Mouse (Mus musculus): Measurements from ENCODE around the gene Mief2.

Mief2 gene

GRCm38 (mm10) chr11:60728260-60728761, at the start of gene Mief2:
Mief2 (plus strand) TSS chr11:60728398.
- in situ Hi-C loops (cut with MboI; ENCODE audit: unreplicated experiment in 2 of 2), result loop anchor here (5.0 kb wide), 1 partner anchor 49 kb away; the partner anchor contains the start of genes Smcr8 (in 2 of the 2) and Top3a (in 2 of the 2)

- in situ Hi-C loops (cut with MboI; ENCODE audit: unreplicated experiment in 2 of 2), result loop anchor here (5.0 to 25.0 kb wide), 7 partner anchors 81 to 396 kb away; partner anchors contain the start of genes Alkbh5 (in 1 of the 2), Smcr8 (in 1 of the 2), Tmem11 (in 1 of the 2) and Top3a (in 1 of the 2)
Measured at GRCm38 (mm10) chr11:60696165-60696564, 32.0 kb upstream of the Mief2 start.

GRCm38 (mm10) chr11:60697561-60697960, 30.6 kb upstream of the Mief2 start:
- in situ Hi-C loops (cut with MboI; ENCODE audit: unreplicated experiment in 2 of 2), result loop anchor here (5.0 to 25.0 kb wide), 7 partner anchors 80 to 395 kb away; partner anchors contain the start of genes Alkbh5 (in 1 of the 2), Smcr8 (in 1 of the 2), Tmem11 (in 1 of the 2) and Top3a (in 1 of the 2)

- in situ Hi-C loops (cut with MboI; ENCODE audit: unreplicated experiment in 2 of 2), result loop anchor here (5.0 to 25.0 kb wide), 7 partner anchors 78 to 393 kb away; partner anchors contain the start of genes Alkbh5 (in 1 of the 2), Smcr8 (in 1 of the 2), Tmem11 (in 1 of the 2) and Top3a (in 1 of the 2)
Measured at GRCm38 (mm10) chr11:60698806-60699523, 29.2 kb upstream of the Mief2 start.

GRCm38 (mm10) chr11:60699524-60700075, 28.6 kb upstream of the Mief2 start, which contains the start of gene Llgl1:
Llgl1 (plus strand) TSS chr11:60699723.
- in situ Hi-C loops (cut with MboI; ENCODE audit: unreplicated experiment in 2 of 2), result loop anchor here (5.0 to 25.0 kb wide), 7 partner anchors 78 to 393 kb away; partner anchors contain the start of genes Alkbh5 (in 1 of the 2), Smcr8 (in 1 of the 2), Tmem11 (in 1 of the 2) and Top3a (in 1 of the 2)

GRCm38 (mm10) chr11:60700320-60701185, 27.6 kb upstream of the Mief2 start:
- in situ Hi-C loops (cut with MboI; ENCODE audit: unreplicated experiment in 2 of 2), result no loop called here

DNA sequence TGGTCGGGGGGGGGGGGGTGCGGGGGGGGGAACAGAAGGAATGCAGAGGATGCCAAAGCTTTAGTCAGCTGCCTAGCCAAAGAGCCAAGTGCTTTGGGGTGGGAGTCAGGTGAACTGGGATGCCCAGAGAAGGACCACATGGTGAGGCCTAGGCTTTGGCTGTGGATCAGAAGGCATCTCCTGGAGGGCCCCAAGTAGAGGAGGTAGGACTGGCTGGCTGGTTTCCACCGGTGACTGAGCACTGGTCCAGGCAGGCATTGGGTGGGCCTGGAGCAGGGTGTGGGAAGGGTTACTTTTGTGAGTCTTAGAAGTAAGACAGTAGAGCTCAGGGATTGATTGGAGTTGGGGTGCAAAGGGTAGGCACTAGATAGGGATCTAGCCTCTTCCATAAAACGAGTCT, 26.6 kb upstream of the Mief2 start:
- in situ Hi-C loops (cut with MboI; ENCODE audit: unreplicated experiment in 2 of 2), result no loop called here

GRCm38 (mm10) chr11:60703131-60703530, 25.1 kb upstream of the Mief2 start:
- in situ Hi-C loops (cut with MboI; ENCODE audit: unreplicated experiment in 2 of 2), result no loop called here

DNA sequence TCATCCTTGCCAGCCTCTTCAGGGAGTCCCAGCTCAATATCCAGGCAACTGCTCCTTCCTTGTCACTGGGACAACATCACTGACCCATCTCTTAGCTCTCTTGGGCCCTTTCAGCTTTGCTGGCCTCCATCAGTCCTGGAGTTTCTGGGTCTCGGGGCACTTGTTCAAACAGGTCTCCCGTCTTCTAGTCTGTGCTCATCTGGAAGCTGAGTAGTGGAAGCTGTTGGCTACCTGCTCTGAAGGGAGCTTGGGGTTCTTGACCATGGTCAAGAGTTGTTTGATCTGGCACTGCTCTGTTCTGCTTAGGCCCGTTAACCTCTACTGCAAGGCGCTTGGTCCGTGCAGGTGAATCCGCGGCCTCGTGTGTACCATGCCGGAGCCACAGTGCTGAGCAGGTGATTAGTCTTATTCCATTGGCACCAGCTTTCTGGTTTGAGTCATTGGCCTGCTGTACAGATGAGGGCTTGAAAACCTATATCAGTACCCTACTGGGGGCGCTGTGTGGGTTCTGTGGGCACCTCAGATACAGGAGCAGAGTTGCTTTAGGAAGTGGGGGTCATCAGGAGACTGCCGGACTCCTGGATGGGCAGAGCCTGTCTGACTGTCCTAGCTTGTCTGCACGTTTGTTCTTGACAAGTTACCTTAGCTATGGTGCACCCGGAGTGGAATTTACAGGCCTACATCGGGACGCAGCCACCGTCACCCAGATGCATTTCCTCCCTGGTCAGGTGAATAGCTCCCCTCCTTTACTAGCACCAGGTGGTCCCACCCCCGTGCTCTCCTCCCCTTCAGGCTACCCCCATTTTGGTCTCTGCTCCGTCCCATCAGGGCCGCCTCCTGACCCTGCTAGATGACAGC, 23.9 kb upstream of the Mief2 start:
- in situ Hi-C loops (cut with MboI; ENCODE audit: unreplicated experiment in 2 of 2), result no loop called here

DNA sequence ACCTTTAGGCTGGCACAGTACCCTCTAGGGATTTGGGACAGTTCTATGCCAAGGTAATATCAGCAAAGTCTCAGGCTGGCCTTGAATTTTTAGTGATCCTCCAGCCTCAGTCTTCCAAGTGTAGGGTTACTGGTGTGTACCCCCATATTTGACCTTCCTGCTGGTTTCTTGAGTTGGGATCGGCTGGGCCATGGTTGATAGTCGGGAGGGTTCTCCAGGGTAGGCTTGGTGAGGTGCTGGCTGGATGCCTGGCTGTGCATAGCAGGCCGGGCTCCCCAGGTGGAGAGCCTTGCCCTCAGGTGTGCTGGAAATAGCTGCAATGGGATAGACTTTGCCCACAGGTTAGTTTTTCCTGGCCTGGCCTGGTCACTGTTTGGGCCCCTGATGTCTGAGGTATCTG, 22.9 kb upstream of the Mief2 start:
- in situ Hi-C loops (cut with MboI; ENCODE audit: unreplicated experiment in 2 of 2), result no loop called here

- in situ Hi-C loops (cut with MboI; ENCODE audit: unreplicated experiment in 2 of 2), result no loop called here
Measured at GRCm38 (mm10) chr11:60706076-60706475, 22.1 kb upstream of the Mief2 start.

DNA sequence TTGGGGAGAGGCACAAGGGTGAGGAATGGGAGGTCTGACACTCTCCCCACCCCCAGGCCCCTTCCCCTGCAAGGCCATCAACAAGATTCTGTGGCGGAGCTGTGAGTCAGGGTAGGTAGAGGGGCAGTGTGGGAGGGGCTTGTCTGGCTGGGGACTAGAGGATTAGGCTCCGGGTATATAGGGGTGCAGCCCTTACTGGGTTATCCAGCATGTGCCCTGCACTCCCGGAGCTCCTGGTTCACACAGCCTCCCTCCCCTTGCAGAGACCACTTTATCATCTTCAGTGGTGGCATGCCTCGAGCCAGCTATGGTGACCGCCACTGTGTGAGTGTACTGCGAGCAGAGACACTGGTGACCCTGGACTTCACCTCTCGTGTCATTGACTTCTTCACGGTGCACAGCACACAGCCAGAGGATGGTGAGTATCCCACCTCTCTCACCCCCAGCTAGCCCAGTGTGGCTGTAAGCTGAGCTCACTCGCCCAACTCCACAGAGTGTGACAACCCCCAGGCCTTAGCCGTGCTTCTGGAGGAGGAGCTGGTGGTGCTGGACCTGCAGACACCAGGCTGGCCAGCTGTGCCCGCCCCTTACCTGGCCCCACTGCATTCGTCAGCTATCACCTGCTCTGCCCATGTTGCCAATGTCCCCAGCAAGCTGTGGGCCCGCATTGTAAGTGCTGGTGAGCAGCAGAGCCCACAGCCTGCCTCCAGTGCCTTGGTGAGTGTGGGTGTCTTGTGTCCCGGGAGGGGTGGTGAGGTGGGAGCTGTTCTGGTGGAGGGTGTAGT, 21.3 kb upstream of the Mief2 start:
- in situ Hi-C loops (cut with MboI; ENCODE audit: unreplicated experiment in 2 of 2), result no loop called here

DNA sequence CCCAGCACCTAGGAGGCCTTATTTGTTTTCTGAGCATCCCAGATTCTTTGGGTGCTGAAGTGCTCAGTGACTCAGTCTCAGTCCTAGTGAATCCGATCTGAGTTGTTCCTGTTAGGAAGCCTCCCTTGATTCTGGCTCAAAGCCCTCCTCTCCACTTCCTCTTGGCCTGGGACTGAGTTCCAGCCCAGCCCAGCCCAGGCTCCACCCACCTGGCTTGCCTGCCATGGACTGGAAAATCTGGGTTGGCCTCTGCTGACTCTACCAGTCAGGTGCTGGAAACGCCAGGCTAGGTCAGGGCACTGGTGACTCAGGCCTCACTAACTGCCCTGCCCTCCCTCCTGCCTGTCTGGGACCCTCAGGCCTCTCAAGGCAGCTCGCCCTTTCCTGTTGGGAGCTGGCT, 20.5 kb upstream of the Mief2 start:
- in situ Hi-C loops (cut with MboI; ENCODE audit: unreplicated experiment in 2 of 2), result no loop called here

- in situ Hi-C loops (cut with MboI; ENCODE audit: unreplicated experiment in 2 of 2), result no loop called here
Measured at GRCm38 (mm10) chr11:60708631-60709030, 19.6 kb upstream of the Mief2 start.

DNA sequence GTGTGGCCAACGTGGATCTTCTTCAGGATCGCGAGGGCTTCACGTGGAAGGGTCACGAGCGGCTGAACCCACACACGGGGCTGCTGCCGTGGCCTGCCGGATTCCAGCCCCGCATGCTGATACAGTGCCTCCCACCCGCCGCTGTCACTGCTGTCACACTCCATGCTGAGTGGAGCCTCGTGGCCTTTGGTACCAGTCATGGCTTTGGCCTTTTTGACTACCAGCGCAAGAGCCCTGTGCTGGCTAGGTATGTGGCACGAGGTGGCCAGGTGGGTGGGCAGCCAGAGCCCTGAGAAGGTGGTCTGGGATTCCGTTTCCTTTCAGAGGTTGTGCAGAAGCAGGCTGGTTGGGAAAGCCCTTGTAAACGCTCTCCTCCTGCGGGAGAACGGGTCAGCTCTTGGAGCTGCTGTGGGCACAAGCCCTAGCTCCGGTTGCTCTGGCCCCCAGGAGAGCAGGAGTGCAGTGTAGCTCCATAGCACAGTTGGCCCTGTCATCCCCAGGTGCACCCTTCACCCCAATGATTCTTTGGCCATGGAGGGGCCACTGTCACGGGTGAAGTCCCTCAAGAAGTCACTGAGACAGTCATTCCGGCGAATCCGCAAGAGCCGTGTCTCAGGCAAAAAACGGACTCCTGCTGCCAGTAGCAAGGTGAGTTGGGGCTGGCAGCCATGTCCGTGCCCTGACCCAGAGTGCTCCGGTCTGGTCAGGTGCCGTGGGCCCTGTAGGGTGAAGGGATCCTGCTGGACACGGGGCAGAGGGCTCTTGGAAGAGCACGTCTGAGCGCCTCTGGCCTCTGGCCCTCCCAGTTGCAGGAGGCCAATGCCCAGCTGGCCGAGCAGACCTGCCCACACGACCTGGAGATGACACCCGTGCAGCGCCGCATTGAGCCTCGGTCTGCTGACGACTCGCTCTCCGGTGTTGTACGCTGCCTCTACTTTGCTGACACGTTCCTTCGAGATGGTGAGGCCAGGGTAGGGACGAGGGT, 18.4 kb upstream of the Mief2 start:
- in situ Hi-C loops (cut with MboI; ENCODE audit: unreplicated experiment in 2 of 2), result no loop called here

DNA sequence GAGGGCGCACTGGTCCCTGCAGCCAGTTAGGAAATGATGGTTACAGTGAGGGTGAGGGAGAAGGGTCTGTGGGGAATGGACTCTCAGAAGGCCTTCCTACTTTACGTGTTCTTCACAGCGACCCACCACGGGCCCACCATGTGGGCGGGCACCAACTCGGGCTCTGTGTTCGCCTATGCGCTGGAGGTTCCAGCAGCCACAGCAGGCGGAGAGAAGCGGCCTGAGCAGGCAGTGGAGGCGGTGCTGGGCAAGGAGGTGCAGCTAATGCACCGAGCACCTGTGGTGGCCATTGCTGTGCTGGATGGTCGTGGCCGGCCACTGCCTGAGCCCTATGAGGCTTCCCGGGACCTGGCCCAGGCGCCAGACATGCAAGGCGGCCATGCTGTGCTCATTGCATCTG, 17.0 kb upstream of the Mief2 start:
- in situ Hi-C loops (cut with MboI; ENCODE audit: unreplicated experiment in 2 of 2), result no loop called here

DNA sequence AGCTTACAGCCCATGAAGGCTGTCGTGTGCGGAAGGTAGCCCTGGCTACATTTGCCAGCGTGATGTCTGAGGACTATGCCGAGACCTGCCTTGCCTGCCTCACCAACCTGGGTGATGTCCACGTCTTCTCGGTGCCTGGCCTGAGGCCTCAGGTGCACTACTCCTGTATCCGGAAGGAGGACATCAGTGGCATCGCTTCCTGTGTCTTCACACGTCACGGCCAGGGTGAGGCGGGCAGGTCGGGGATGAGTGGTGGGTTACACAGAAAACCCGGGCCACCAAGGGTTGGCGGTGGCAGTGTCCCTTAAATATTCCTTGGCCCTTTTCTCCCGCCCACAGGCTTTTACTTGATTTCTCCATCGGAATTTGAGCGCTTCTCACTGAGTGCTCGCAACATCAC, 16.2 kb upstream of the Mief2 start:
- in situ Hi-C loops (cut with MboI; ENCODE audit: unreplicated experiment in 2 of 2), result no loop called here

All from v-Abl transformed pro-B cells (cell line).